Mouse (Mus musculus) kidney, embryonic 15.5 days (tissue): Measurements from ENCODE around the gene Atp9a. TPM values are rescaled to one million over a fixed set of nuclear protein-coding genes. Genes with fewer than 3 reads are reported as not detected.

Source experiments
- ATAC-seq: fragments of 200-750 bp; cut with Nextera tagmentation; replicated peaks from 2 replicates; pipeline ENCODE4 v1.8.0; 2017; ENCODE audit warnings: moderate TSS enrichment; ENCODE audit not compliant: low FRiP score
- H3K27ac ChIP-seq: fragments of 300-500 bp; sonication (generic); 2 replicates; pipeline ENCODE4 v1.5.1; 2015; ENCODE audit warnings: mild to moderate bottlenecking, inconsistent platforms
- H3K27me3 ChIP-seq: fragments of 300-500 bp; sonication (generic); 2 replicates; pipeline ENCODE4 v1.6.1; 2015; ENCODE audit warnings: inconsistent platforms
- H3K36me3 ChIP-seq: fragments of 300-500 bp; sonication (generic); 2 replicates; pipeline ENCODE4 v1.6.1; 2015; ENCODE audit warnings: inconsistent platforms
- H3K4me1 ChIP-seq: fragments of 300-500 bp; sonication (generic); 2 replicates; pipeline ENCODE4 v1.6.1; 2015; ENCODE audit warnings: inconsistent platforms
- H3K4me2 ChIP-seq: fragments of 300-500 bp; sonication (generic); 2 replicates; pipeline ENCODE4 v1.6.1; 2015; ENCODE audit warnings: moderate library complexity, mild to moderate bottlenecking, inconsistent platforms
- H3K4me3 ChIP-seq: fragments of 300-500 bp; sonication (generic); replicated peaks from 2 replicates; pipeline ENCODE4 v1.5.1; 2015; ENCODE audit warnings: mild to moderate bottlenecking, inconsistent platforms
- H3K9ac ChIP-seq: fragments of 300-500 bp; sonication (generic); 2 replicates; pipeline ENCODE4 v1.6.1; 2015; ENCODE audit warnings: mild to moderate bottlenecking, inconsistent platforms
- H3K9me3 ChIP-seq: fragments of 300-500 bp; sonication (generic); replicated peaks from 2 replicates; pipeline ENCODE4 v1.6.1; 2016; ENCODE audit warnings: inconsistent platforms
- WGBS: fragments of 180-500 bp; shearing (Covaris S2); methylation state at CpG from one replicate; pipeline ENCODE4 v1.1.7; 2015; ENCODE audit warnings: mixed read lengths; 5-methylcytosine and 5-hydroxymethylcytosine counted together
- polyA plus RNA-seq: library from polyadenylated mRNA; unstranded; fragments of >200 nt; fragmentation: Nextera tagmentation; extraction: Ambion mirVana; gene quantifications from 2 replicates; pipeline ENCODE4 v1.2.1, GENCODE M21; 2015

Gene Atp9a
- polyA plus RNA-seq, 1 experiment from 2014 or later, result 10.7 TPM

GRCm38 (mm10) chr2:168678662-168679294 is 63.4 kb downstream of the Atp9a start:
- ATAC-seq, result no peak
- no peak overlapping the region for H3K4me2 ChIP-seq
- 82% methylated on average over 15 of the region's 15 CpGs for WGBS

GRCm38 (mm10) chr2:168677650-168678049 is 64.6 kb downstream of the Atp9a start:
- Histone ChIP-seq H3K9me3 (no peaks in the 10 kb centered on the region), H3K36me3 (peaks cover 14% of the 10 kb centered on the region; the same call in 1 of the 2 replicates), H3K9ac (no peak overlapping the region), H3K4me1 (no peaks in the 10 kb centered on the region), H3K4me3 (no peak overlapping the region), H3K27ac (no peak overlapping the region), H3K4me2 (no peak overlapping the region), H3K27me3 (no peaks in the 10 kb centered on the region)
- WGBS, result 65% methylated on average over 9 of the region's 9 CpGs
- peak; percentile 46; the same call in 1 of the 2 replicates for ATAC-seq

More at GRCm38 (mm10) chr2:168678662-168679294, 63.4 kb downstream of the Atp9a start:
- Histone ChIP-seq H3K27ac (no peak overlapping the region), H3K9me3 (no peaks in the 10 kb centered on the region), H3K4me3 (no peak overlapping the region), H3K27me3 (no peaks in the 10 kb centered on the region), H3K4me1 (no peaks in the 10 kb centered on the region), H3K36me3 (peaks cover 13% of the 10 kb centered on the region; the same call in 1 of the 2 replicates), H3K9ac (no peak overlapping the region)

- H3K27ac ChIP-seq, result no peak overlapping the region
- H3K9me3 ChIP-seq, result no peaks in the 10 kb centered on the region
- no peaks in the 10 kb centered on the region for H3K27me3 ChIP-seq
- H3K4me2 ChIP-seq, result no peak overlapping the region
- 86% methylated on average over 9 of the region's 9 CpGs for WGBS
- ATAC-seq, result no peak
- no peak overlapping the region for H3K4me3 ChIP-seq
- no peaks in the 10 kb centered on the region for H3K4me1 ChIP-seq
- no peak overlapping the region for H3K9ac ChIP-seq
- peaks cover 7% of the 10 kb centered on the region; the same call in 1 of the 2 replicates for H3K36me3 ChIP-seq
Measured at GRCm38 (mm10) chr2:168671724-168672123, 70.5 kb downstream of the Atp9a start.

GRCm38 (mm10) chr2:168670241-168670640 is 72.0 kb downstream of the Atp9a start:
- no peaks in the 10 kb centered on the region for H3K27me3 ChIP-seq
- no peak for ATAC-seq
- H3K4me3 ChIP-seq, result no peak overlapping the region
- 0 out of 2 replicates have a peak, but pooled peaks cover 5% of the 10 kb centered on the region for H3K4me1 ChIP-seq
- WGBS, result 82% methylated on average over 14 of the region's 14 CpGs
- H3K27ac ChIP-seq, result no peak overlapping the region
- no peak overlapping the region for H3K4me2 ChIP-seq
- H3K9me3 ChIP-seq, result no peaks in the 10 kb centered on the region
- peaks cover 7% of the 10 kb centered on the region; the same call in 1 of the 2 replicates for H3K36me3 ChIP-seq
- no peak overlapping the region for H3K9ac ChIP-seq

GRCm38 (mm10) chr2:168669762-168670161 is 72.4 kb downstream of the Atp9a start:
- H3K27ac ChIP-seq, result no peak overlapping the region
- H3K36me3 ChIP-seq, result peaks cover 6% of the 10 kb centered on the region; the same call in 1 of the 2 replicates
- H3K9me3 ChIP-seq, result no peaks in the 10 kb centered on the region
- H3K4me3 ChIP-seq, result no peak overlapping the region
- no peak overlapping the region for H3K4me2 ChIP-seq
- H3K27me3 ChIP-seq, result no peaks in the 10 kb centered on the region
- H3K4me1 ChIP-seq, result 0 out of 2 replicates have a peak, but pooled peaks cover 5% of the 10 kb centered on the region
- ATAC-seq, result no peak
- H3K9ac ChIP-seq, result no peak overlapping the region
- 56% methylated on average over 13 of the region's 13 CpGs for WGBS

GRCm38 (mm10) chr2:168667745-168668144 is 74.5 kb downstream of the Atp9a start:
- H3K9me3 ChIP-seq, result no peaks in the 10 kb centered on the region
- H3K4me2 ChIP-seq, result no peak overlapping the region
- H3K36me3 ChIP-seq, result no peaks in the 10 kb centered on the region
- 0 out of 2 replicates have a peak, but pooled peaks cover 5% of the 10 kb centered on the region for H3K4me1 ChIP-seq
- H3K4me3 ChIP-seq, result no peak overlapping the region
- no peak overlapping the region for H3K27ac ChIP-seq
- no peak overlapping the region for H3K9ac ChIP-seq
- ATAC-seq, result no peak
- no peaks in the 10 kb centered on the region for H3K27me3 ChIP-seq
- WGBS, result 83% methylated on average over 13 of the region's 13 CpGs

- H3K4me2 ChIP-seq, result no peak overlapping the region
- WGBS, result 87% methylated on average over 4 of the region's 4 CpGs
- 0 out of 2 replicates have a peak, but pooled peaks cover 7% of the 10 kb centered on the region for H3K4me1 ChIP-seq
- H3K9me3 ChIP-seq, result no peaks in the 10 kb centered on the region
- no peaks in the 10 kb centered on the region for H3K27me3 ChIP-seq
- no peaks in the 10 kb centered on the region for H3K36me3 ChIP-seq
- no peak overlapping the region for H3K27ac ChIP-seq
- H3K9ac ChIP-seq, result no peak overlapping the region
- no peak for ATAC-seq
- H3K4me3 ChIP-seq, result no peak overlapping the region
Measured at GRCm38 (mm10) chr2:168665680-168666079, 76.5 kb downstream of the Atp9a start.

GRCm38 (mm10) chr2:168663716-168664115 is 78.5 kb downstream of the Atp9a start:
- Histone ChIP-seq H3K27ac (no peak overlapping the region), H3K9ac (no peak overlapping the region)
- WGBS, result 76% methylated on average over 5 of the region's 5 CpGs

GRCm38 (mm10) chr2:168663216-168663615 is 79.0 kb downstream of the Atp9a start:
- H3K36me3 ChIP-seq, result no peaks in the 10 kb centered on the region

More at GRCm38 (mm10) chr2:168663716-168664115, 78.5 kb downstream of the Atp9a start:
- no peak for ATAC-seq
- no peaks in the 10 kb centered on the region for H3K27me3 ChIP-seq
- 0 out of 2 replicates have a peak, but pooled peaks cover 7% of the 10 kb centered on the region for H3K4me1 ChIP-seq
- H3K4me2 ChIP-seq, result no peak overlapping the region
- H3K36me3 ChIP-seq, result no peaks in the 10 kb centered on the region
- H3K9me3 ChIP-seq, result no peaks in the 10 kb centered on the region
- H3K4me3 ChIP-seq, result no peak overlapping the region

GRCm38 (mm10) chr2:168661802-168662201 is 80.4 kb downstream of the Atp9a start:
- H3K36me3 ChIP-seq, result no peaks in the 10 kb centered on the region
- H3K9me3 ChIP-seq, result no peaks in the 10 kb centered on the region
- no peak for ATAC-seq
- peaks cover 10% of the 10 kb centered on the region; the same call in 1 of the 2 replicates for H3K4me1 ChIP-seq
- H3K4me2 ChIP-seq, result no peak overlapping the region; the same call in 1 of the 2 replicates
- H3K27me3 ChIP-seq, result no peaks in the 10 kb centered on the region
- no peak overlapping the region for H3K9ac ChIP-seq
- no peak overlapping the region for H3K4me3 ChIP-seq
- no peak overlapping the region for H3K27ac ChIP-seq
- 54% methylated on average over 15 of the region's 15 CpGs for WGBS

More at GRCm38 (mm10) chr2:168663216-168663615, 79.0 kb downstream of the Atp9a start:
- Histone ChIP-seq H3K4me1 (0 out of 2 replicates have a peak, but pooled peaks cover 7% of the 10 kb centered on the region), H3K27ac (no peak overlapping the region), H3K4me3 (no peak overlapping the region), H3K9me3 (no peaks in the 10 kb centered on the region), H3K9ac (no peak overlapping the region), H3K27me3 (no peaks in the 10 kb centered on the region), H3K4me2 (no peak overlapping the region)
- no peak for ATAC-seq
- 87% methylated on average over 7 of the region's 7 CpGs for WGBS

- Histone ChIP-seq H3K4me1 (peaks cover 10% of the 10 kb centered on the region), H3K36me3 (no peaks in the 10 kb centered on the region), H3K27ac (no peak overlapping the region), H3K9me3 (no peaks in the 10 kb centered on the region), H3K27me3 (no peaks in the 10 kb centered on the region), H3K4me2 (no peak overlapping the region), H3K4me3 (no peak overlapping the region), H3K9ac (no peak overlapping the region)
- no peak for ATAC-seq
- 62% methylated on average over 5 of the region's 5 CpGs for WGBS
Measured at GRCm38 (mm10) chr2:168660344-168660743, 81.9 kb downstream of the Atp9a start.

- no peaks in the 10 kb centered on the region for H3K36me3 ChIP-seq
- H3K4me1 ChIP-seq, result peaks cover 22% of the 10 kb centered on the region
- ATAC-seq, result no peak
- H3K9me3 ChIP-seq, result no peaks in the 10 kb centered on the region
- H3K27me3 ChIP-seq, result no peaks in the 10 kb centered on the region
- H3K4me2 ChIP-seq, result no peak overlapping the region
- H3K4me3 ChIP-seq, result no peak overlapping the region
- WGBS, result 63% methylated on average over 11 of the region's 11 CpGs
- no peak overlapping the region for H3K9ac ChIP-seq
- H3K27ac ChIP-seq, result no peak overlapping the region
Measured at GRCm38 (mm10) chr2:168658551-168658950, 83.7 kb downstream of the Atp9a start.
